Comparison of ENCODE assay signal across 23 mouse cellular contexts in genomic region chr5:111032687-111033295, GRCm38 (mm10).
DNase-seq lines count a peak whose midpoint lies in the region; ATAC-seq and TF ChIP-seq lines count a peak whose summit lies in the region.
"Had no signal": no experiment of that assay in that cellular context is flagged by ENCODE, and none has a peak within 500 bp of the region (broad histone marks: within the 10 kb centered on the region; RNA-seq: fewer than 3 reads in every experiment).

No protein-coding gene starts in this region.

- no peak for TF ChIP-seq CTCF in hindbrain, postnatal 0 days (IDR thresholded peaks at IDR 0.05; ENCODE audit: low read depth)

- H3K27ac ChIP-seq in hindbrain, embryonic 13.5 days: peak overlapping the region; percentile 44; the same call in 1 of the 2 replicates
- H3K27ac ChIP-seq in hindbrain, postnatal 0 days: no peak overlapping the region
- 0 out of 2 replicates have a peak overlapping the region, but pooled peaks have one; percentile 38 for H3K27ac ChIP-seq in neural tube, embryonic 15.5 days (replicated peaks)
- H3K27ac ChIP-seq in embryonic facial prominence, embryonic 15.5 days (replicated peaks): 0 out of 2 replicates have a peak overlapping the region, but pooled peaks have one; percentile 29
- H3K27ac ChIP-seq in limb, embryonic 15.5 days: peak overlapping the region; percentile 76
- H3K27ac ChIP-seq in kidney, embryonic 14.5 days (ENCODE audit: low read depth, low read length): no peak overlapping the region
- H3K27ac ChIP-seq: liver, embryonic 15.5 days; neural tube, embryonic 13.5 days had no signal

- DNase-seq in hindbrain, postnatal 0 days (ENCODE audit: low spot score): no peak
- DNase-seq in neural tube, embryonic 10.5 days (ENCODE audit: extremely low spot score, low spot score): no peak
- no peak for DNase-seq in right cerebral cortex, postnatal 14 days
- DNase-seq: adrenal gland, postnatal 36 days; cerebellum, adult 9-10 months; gastrocnemius, postnatal 14 days; heart, adult 11 months; heart, postnatal 10 days; kidney, adult 2 months; kidney, postnatal 10 days; left cerebral cortex, postnatal 4 days; midbrain, embryonic 14.5 days; right cerebral cortex, postnatal 4 days; thymus, postnatal 14 days had no signal

- no peak overlapping the region for H3K9ac ChIP-seq in hindbrain, embryonic 13.5 days
- H3K9ac ChIP-seq in hindbrain, postnatal 0 days (replicated peaks; ENCODE audit: low read length): no peak overlapping the region
- H3K9ac ChIP-seq in neural tube, embryonic 15.5 days (replicated peaks): no peak overlapping the region
- H3K9ac ChIP-seq in embryonic facial prominence, embryonic 15.5 days: no peak overlapping the region
- no peak overlapping the region for H3K9ac ChIP-seq in limb, embryonic 15.5 days
- H3K9ac ChIP-seq in kidney, embryonic 14.5 days (ENCODE audit: low read depth, low read length): no peak overlapping the region
- H3K9ac ChIP-seq: heart, embryonic 12.5 days; liver, embryonic 15.5 days; neural tube, embryonic 13.5 days had no signal

- no peaks in the 10 kb centered on the region for H3K36me3 ChIP-seq in hindbrain, embryonic 13.5 days
- no peaks in the 10 kb centered on the region for H3K36me3 ChIP-seq in hindbrain, postnatal 0 days (ENCODE audit: insufficient read depth, low read length)
- H3K36me3 ChIP-seq in neural tube, embryonic 15.5 days: no peaks in the 10 kb centered on the region
- H3K36me3 ChIP-seq in embryonic facial prominence, embryonic 15.5 days: no peaks in the 10 kb centered on the region
- no peaks in the 10 kb centered on the region for H3K36me3 ChIP-seq in limb, embryonic 15.5 days
- no peaks in the 10 kb centered on the region for H3K36me3 ChIP-seq in kidney, embryonic 14.5 days (ENCODE audit: control insufficient read depth, insufficient read depth, low read length)
- H3K36me3 ChIP-seq: heart, embryonic 12.5 days; liver, embryonic 15.5 days; neural tube, embryonic 13.5 days had no signal

- no peaks in the 10 kb centered on the region for H3K9me3 ChIP-seq in hindbrain, embryonic 13.5 days
- no peaks in the 10 kb centered on the region for H3K9me3 ChIP-seq in hindbrain, postnatal 0 days (ENCODE audit: low read length)
- no peaks in the 10 kb centered on the region for H3K9me3 ChIP-seq in neural tube, embryonic 15.5 days (replicated peaks)
- no peaks in the 10 kb centered on the region for H3K9me3 ChIP-seq in embryonic facial prominence, embryonic 15.5 days (replicated peaks)
- H3K9me3 ChIP-seq in limb, embryonic 15.5 days: no peaks in the 10 kb centered on the region
- H3K9me3 ChIP-seq in kidney, embryonic 14.5 days (ENCODE audit: control insufficient read depth, low read length): no peaks in the 10 kb centered on the region
- H3K9me3 ChIP-seq: heart, embryonic 12.5 days; liver, embryonic 15.5 days; neural tube, embryonic 13.5 days had no signal

- H3K4me1 ChIP-seq in hindbrain, embryonic 13.5 days (replicated peaks): peaks cover 56% of the 10 kb centered on the region
- peaks cover 5% of the 10 kb centered on the region; the same call in 1 of the 2 replicates for H3K4me1 ChIP-seq in hindbrain, postnatal 0 days (ENCODE audit: insufficient read depth, low read length)
- peaks cover 45% of the 10 kb centered on the region for H3K4me1 ChIP-seq in neural tube, embryonic 15.5 days
- peaks cover 19% of the 10 kb centered on the region for H3K4me1 ChIP-seq in embryonic facial prominence, embryonic 15.5 days
- H3K4me1 ChIP-seq in limb, embryonic 15.5 days: peaks cover 37% of the 10 kb centered on the region
- peaks cover 17% of the 10 kb centered on the region; the same call in 1 of the 2 replicates for H3K4me1 ChIP-seq in kidney, embryonic 14.5 days (ENCODE audit: control insufficient read depth, insufficient read depth, low read length)
- H3K4me1 ChIP-seq: liver, embryonic 15.5 days had no signal

- no peak for ATAC-seq in hindbrain, embryonic 13.5 days (ENCODE audit: low FRiP score)
- ATAC-seq in hindbrain, postnatal 0 days: no peak
- ATAC-seq in neural tube, embryonic 15.5 days (ENCODE audit: low FRiP score): no peak
- 0 out of 2 replicates have a peak, but pooled peaks have one; percentile 24 for ATAC-seq in embryonic facial prominence, embryonic 15.5 days (ENCODE audit: insufficient number of reproducible peaks, low FRiP score, low TSS enrichment, low read depth)
- no peak for ATAC-seq in limb, embryonic 15.5 days (ENCODE audit: insufficient number of reproducible peaks, low FRiP score, low TSS enrichment, low read depth)
- no peak for ATAC-seq in kidney, embryonic 14.5 days (ENCODE audit: low FRiP score, low TSS enrichment)

- H3K4me2 ChIP-seq in hindbrain, embryonic 13.5 days: no peak overlapping the region
- no peak overlapping the region for H3K4me2 ChIP-seq in hindbrain, postnatal 0 days (ENCODE audit: low read depth, low read length)
- H3K4me2 ChIP-seq in neural tube, embryonic 15.5 days: no peak overlapping the region
- no peak overlapping the region for H3K4me2 ChIP-seq in embryonic facial prominence, embryonic 15.5 days (replicated peaks)
- H3K4me2 ChIP-seq in limb, embryonic 15.5 days: no peak overlapping the region
- H3K4me2 ChIP-seq in kidney, embryonic 14.5 days (replicated peaks; ENCODE audit: low read depth, low read length): no peak overlapping the region
- H3K4me2 ChIP-seq: heart, embryonic 12.5 days; liver, embryonic 15.5 days; neural tube, embryonic 13.5 days had no signal

- no peak overlapping the region for H3K4me3 ChIP-seq in hindbrain, embryonic 13.5 days
- no peak overlapping the region for H3K4me3 ChIP-seq in hindbrain, postnatal 0 days (ENCODE audit: low read length)
- no peak overlapping the region for H3K4me3 ChIP-seq in neural tube, embryonic 15.5 days (replicated peaks)
- no peak overlapping the region for H3K4me3 ChIP-seq in embryonic facial prominence, embryonic 15.5 days (replicated peaks)
- H3K4me3 ChIP-seq in limb, embryonic 15.5 days: no peak overlapping the region
- H3K4me3 ChIP-seq in kidney, embryonic 14.5 days (ENCODE audit: low read length): no peak overlapping the region
- H3K4me3 ChIP-seq: heart, embryonic 12.5 days; liver, embryonic 15.5 days; megakaryocyte, embryonic 14.5 days; neural tube, embryonic 13.5 days had no signal

- H3K27me3 ChIP-seq in hindbrain, embryonic 13.5 days: no peaks in the 10 kb centered on the region
- H3K27me3 ChIP-seq in hindbrain, postnatal 0 days (ENCODE audit: insufficient read depth, low read length): no peaks in the 10 kb centered on the region
- no peaks in the 10 kb centered on the region for H3K27me3 ChIP-seq in neural tube, embryonic 15.5 days (replicated peaks)
- no peaks in the 10 kb centered on the region for H3K27me3 ChIP-seq in embryonic facial prominence, embryonic 15.5 days
- no peaks in the 10 kb centered on the region for H3K27me3 ChIP-seq in limb, embryonic 15.5 days
- H3K27me3 ChIP-seq in kidney, embryonic 14.5 days (ENCODE audit: control insufficient read depth, insufficient read depth, low read length): no peaks in the 10 kb centered on the region
- H3K27me3 ChIP-seq: heart, embryonic 12.5 days; liver, embryonic 15.5 days; neural tube, embryonic 13.5 days had no signal

- WGBS in hindbrain, embryonic 13.5 days: 80% methylated on average over 10 of the region's 10 CpGs
- WGBS in hindbrain, postnatal 0 days: 60% methylated on average over 10 of the region's 10 CpGs
- 68% methylated on average over 10 of the region's 10 CpGs for WGBS in neural tube, embryonic 15.5 days
- 45% methylated on average over 10 of the region's 10 CpGs for WGBS in embryonic facial prominence, embryonic 15.5 days
- WGBS in limb, embryonic 15.5 days: 33% methylated on average over 10 of the region's 10 CpGs
- 76% methylated on average over 10 of the region's 10 CpGs for WGBS in kidney, embryonic 14.5 days

Comparison
In these comparisons a context has a peak if more than half of its experiments do, and no peak if none do; other contexts are left out.
1. H3K27ac ChIP-seq: peak in hindbrain, embryonic 13.5 days (single experiment), neural tube, embryonic 15.5 days (single experiment), embryonic facial prominence, embryonic 15.5 days (single experiment) and limb, embryonic 15.5 days (single experiment); none in hindbrain, postnatal 0 days (single experiment) and kidney, embryonic 14.5 days (single experiment).